Comparison of ENCODE assay signal across 13 mouse cellular contexts in genomic region chr7:67320359-67320758, GRCm38 (mm10).
"Had no signal": no experiment of that assay in that cellular context is flagged by ENCODE, and none has a peak within 500 bp of the region (broad histone marks: within the 10 kb centered on the region; RNA-seq: fewer than 3 reads in every experiment).

No protein-coding gene starts in this region.

- H3K27ac ChIP-seq: left cerebral cortex, adult 2 months; limb, embryonic 10.5 days; liver, embryonic 15.5 days; midbrain, embryonic 10.5 days; neural tube, embryonic 13.5 days had no signal

- H3K9ac ChIP-seq: liver, embryonic 15.5 days; neural tube, embryonic 13.5 days had no signal

- H3K9me3 ChIP-seq: limb, embryonic 10.5 days; liver, embryonic 15.5 days; midbrain, embryonic 10.5 days; neural tube, embryonic 13.5 days had no signal

- H3K4me1 ChIP-seq: limb, embryonic 10.5 days; liver, embryonic 15.5 days; midbrain, embryonic 10.5 days; neural tube, embryonic 13.5 days had no signal

- DNase-seq: kidney, postnatal 14 days; lung, adult 2 months; lung, postnatal 4 days; midbrain, embryonic 14.5 days; retina, postnatal 1 day; thymus, postnatal 4 days had no signal

- H3K27me3 ChIP-seq: liver, embryonic 15.5 days; neural tube, embryonic 13.5 days had no signal

- ATAC-seq: lung, postnatal 0 days had no signal

- H3K4me3 ChIP-seq: left cerebral cortex, adult 2 months; limb, embryonic 10.5 days; liver, embryonic 15.5 days; midbrain, embryonic 10.5 days; neural tube, embryonic 13.5 days had no signal

- H3K4me2 ChIP-seq: liver, embryonic 11.5 days; liver, embryonic 15.5 days; neural tube, embryonic 13.5 days had no signal

- H3K36me3 ChIP-seq: limb, embryonic 10.5 days; liver, embryonic 15.5 days; neural tube, embryonic 13.5 days had no signal
